Mouse (Mus musculus) neutrophil, adult 5-6 weeks (primary cell): Measurements from ENCODE around the gene Cib4. TPM values are rescaled to one million over a fixed set of nuclear protein-coding genes. Genes with fewer than 3 reads are reported as not detected.
A peak's percentile ranks its signal among the peaks of the same experiment; 100 is the strongest.

ENCODE experiments used
- ATAC-seq: fragments of 151-379, 151-347 bp; 2 replicates; pipeline ENCODE4 v1.8.0; 2017; ENCODE audit warnings: mild to moderate bottlenecking, moderate TSS enrichment; ENCODE audit not compliant: insufficient number of reproducible peaks, poor library complexity, low FRiP score, severe bottlenecking; ENCODE audit errors: extremely low read depth
- total RNA-seq: library from RNA; stranded (forward); fragments of 200-1000 nt; gene quantifications from 2 replicates; pipeline ENCODE4 v1.2.3, GENCODE M21; 2017

The Cib4 gene
- total RNA-seq, 1 experiment from 2014 or later, result not detected

- ATAC-seq, result no peak
Measured at GRCm38 (mm10) chr5:30523131-30523530, 22.5 kb downstream of the Cib4 start.

- ATAC-seq, result no peak
Measured at GRCm38 (mm10) chr5:30522406-30522805, 23.2 kb downstream of the Cib4 start.

GRCm38 (mm10) chr5:30520214-30520732 lies 25.4 kb downstream of the Cib4 start:
- no peak for ATAC-seq

GRCm38 (mm10) chr5:30519494-30519893 lies 26.1 kb downstream of the Cib4 start:
- no peak for ATAC-seq

- no peak for ATAC-seq
Measured at GRCm38 (mm10) chr5:30518547-30518946, 27.1 kb downstream of the Cib4 start.

GRCm38 (mm10) chr5:30518108-30518507 lies 27.5 kb downstream of the Cib4 start:
- no peak for ATAC-seq

GRCm38 (mm10) chr5:30516376-30516775 lies 29.3 kb downstream of the Cib4 start:
- ATAC-seq, result peak; percentile 49; the same call in 1 of the 2 replicates

- ATAC-seq, result no peak
Measured at GRCm38 (mm10) chr5:30513111-30513510, 32.5 kb downstream of the Cib4 start.

- no peak for ATAC-seq
Measured at GRCm38 (mm10) chr5:30497299-30497698, 48.3 kb downstream of the Cib4 start.

GRCm38 (mm10) chr5:30496821-30497220 lies 48.8 kb downstream of the Cib4 start:
- no peak for ATAC-seq

GRCm38 (mm10) chr5:30495288-30495687 lies 50.3 kb downstream of the Cib4 start:
- ATAC-seq, result no peak

GRCm38 (mm10) chr5:30494606-30495005 lies 51.0 kb downstream of the Cib4 start:
- ATAC-seq, result no peak

- no peak for ATAC-seq
Measured at GRCm38 (mm10) chr5:30493723-30494122, 51.9 kb downstream of the Cib4 start.

- ATAC-seq, result no peak
Measured at GRCm38 (mm10) chr5:30490845-30491244, 54.8 kb downstream of the Cib4 start.

- no peak for ATAC-seq
Measured at GRCm38 (mm10) chr5:30490215-30490614, 55.4 kb downstream of the Cib4 start.

- ATAC-seq, result no peak
Measured at GRCm38 (mm10) chr5:30485136-30485535, 60.5 kb downstream of the Cib4 start.

- no peak for ATAC-seq
Measured at GRCm38 (mm10) chr5:30484591-30484990, 61.0 kb downstream of the Cib4 start.

- ATAC-seq, result no peak
Measured at GRCm38 (mm10) chr5:30483533-30483932, 62.1 kb downstream of the Cib4 start.

GRCm38 (mm10) chr5:30482319-30482718 lies 63.3 kb downstream of the Cib4 start:
- ATAC-seq, result no peak

GRCm38 (mm10) chr5:30476534-30476933 lies 69.1 kb downstream of the Cib4 start:
- ATAC-seq, result no peak

GRCm38 (mm10) chr5:30472148-30472547 lies 73.5 kb downstream of the Cib4 start:
- no peak for ATAC-seq
